Mouse (Mus musculus): ENCODE data around the gene Sp1.

The Sp1 gene

DNA sequence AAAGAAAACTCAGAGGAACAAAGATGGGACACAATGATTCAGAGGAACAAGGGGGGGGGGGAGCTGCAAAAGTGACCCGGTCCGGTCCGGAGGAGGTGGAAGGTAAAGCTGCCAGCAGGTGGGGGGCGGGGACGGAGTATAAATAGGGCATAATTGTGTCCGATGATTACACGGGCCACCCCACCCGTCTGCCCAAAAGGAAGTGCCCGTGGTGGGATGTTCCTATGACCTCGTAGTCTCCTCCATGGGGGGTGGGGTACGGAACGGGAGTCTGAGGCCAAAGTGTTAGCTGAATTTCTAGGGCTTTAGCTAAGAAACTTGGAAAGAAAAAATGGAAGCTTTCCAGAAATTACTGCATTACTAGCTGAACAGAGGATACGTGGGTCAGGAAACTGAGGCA, 36.0 kb upstream of the Sp1 start:
- Histone ChIP-seq H3K9me3 (ENCODE audit: low read length) (no peaks in the 10 kb centered on the region), H3K4me3 (replicated peaks; ENCODE audit: low read length) (peak overlapping the region; percentile 68), H3K4me1 (replicated peaks; ENCODE audit: low read depth, low read length) (peaks cover 44% of the 10 kb centered on the region), H3K36me3 (ENCODE audit: insufficient read depth, low read length) (no peaks in the 10 kb centered on the region), H3K27me3 (ENCODE audit: insufficient read depth, low read length) (peaks cover 88% of the 10 kb centered on the region)
- TF ChIP-seq CTCF (conservative IDR thresholded peaks at IDR 0.05; ENCODE audit: low read length) (no peak), NANOG (IDR thresholded peaks at IDR 0.05; ENCODE audit: borderline replicate concordance, low read length) (no peak), POU5F1 (IDR thresholded peaks at IDR 0.05; ENCODE audit: borderline replicate concordance, low read length) (no peak)

DNA sequence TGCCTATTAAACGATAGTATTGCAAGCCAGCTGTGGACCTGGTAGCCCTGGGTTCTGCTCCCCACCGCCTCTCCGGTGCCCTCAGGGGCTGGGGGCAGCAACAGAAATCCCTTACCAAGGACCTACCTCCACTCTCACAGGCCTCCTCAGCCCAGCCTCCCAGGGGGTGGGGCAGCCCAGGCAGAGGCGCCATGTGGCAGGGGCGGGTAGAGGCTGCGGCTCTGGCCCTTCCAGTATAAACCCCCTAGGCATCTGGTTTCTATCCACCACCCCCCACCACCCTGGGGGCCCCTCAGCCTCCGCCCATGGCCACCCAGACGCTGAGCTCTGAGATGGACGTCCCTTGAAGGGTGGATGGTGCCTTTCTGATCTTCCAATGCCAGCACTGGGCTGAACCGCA, 35.2 kb upstream of the Sp1 start:
- TF ChIP-seq NANOG (IDR thresholded peaks at IDR 0.05; ENCODE audit: borderline replicate concordance, low read length), result no peak
- no peak for TF ChIP-seq CTCF (conservative IDR thresholded peaks at IDR 0.05; ENCODE audit: low read length)
- TF ChIP-seq POU5F1 (IDR thresholded peaks at IDR 0.05; ENCODE audit: borderline replicate concordance, low read length), result no peak
- peak overlapping the region; percentile 68 for H3K4me3 ChIP-seq (replicated peaks; ENCODE audit: low read length)
- H3K36me3 ChIP-seq (ENCODE audit: insufficient read depth, low read length), result no peaks in the 10 kb centered on the region
- H3K27me3 ChIP-seq (ENCODE audit: insufficient read depth, low read length), result peaks cover 88% of the 10 kb centered on the region
- H3K9me3 ChIP-seq (ENCODE audit: low read length), result no peaks in the 10 kb centered on the region
- H3K4me1 ChIP-seq (replicated peaks; ENCODE audit: low read depth, low read length), result peaks cover 43% of the 10 kb centered on the region

DNA sequence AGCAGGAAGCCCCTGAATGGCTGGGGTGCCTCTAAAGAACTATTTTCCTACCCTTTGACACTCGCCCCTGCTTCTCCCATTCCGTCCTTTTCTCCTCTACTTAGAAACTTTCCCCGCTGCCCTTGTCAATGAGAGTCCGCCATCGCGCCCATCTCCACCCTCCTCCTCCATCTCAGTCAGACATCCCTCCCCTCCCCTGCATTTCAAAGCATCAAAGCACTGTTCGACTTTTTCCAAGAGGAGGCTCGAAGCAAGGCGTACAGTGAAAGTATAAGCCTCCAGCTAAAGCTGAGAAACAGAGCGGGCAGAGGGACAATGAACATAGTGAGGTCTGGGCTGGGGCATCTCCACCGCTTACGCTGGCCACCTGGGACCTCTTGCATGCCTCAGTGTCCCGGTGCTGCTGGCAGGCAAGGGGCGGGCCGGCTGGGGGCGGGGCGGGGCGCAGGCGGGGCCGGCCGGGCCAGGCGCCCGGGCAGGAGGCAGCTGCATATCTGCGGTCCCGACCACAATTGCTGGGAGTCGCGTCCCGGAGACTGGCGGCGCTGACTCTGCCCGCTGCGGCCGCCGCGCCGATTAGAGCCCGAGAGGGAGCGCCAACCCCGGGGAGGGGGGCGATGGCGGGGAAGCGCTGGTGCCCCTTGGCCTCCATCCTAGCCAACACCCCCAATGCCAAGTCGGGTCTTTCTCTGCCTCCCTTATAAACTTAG, 29.3 kb upstream of the Sp1 start:
- H3K27me3 ChIP-seq (ENCODE audit: insufficient read depth, low read length), result peaks cover 56% of the 10 kb centered on the region
- H3K9me3 ChIP-seq (ENCODE audit: low read length), result no peaks in the 10 kb centered on the region
- TF ChIP-seq NANOG (IDR thresholded peaks at IDR 0.05; ENCODE audit: borderline replicate concordance, low read length), result no peak
- no peak for TF ChIP-seq CTCF (conservative IDR thresholded peaks at IDR 0.05; ENCODE audit: low read length)
- no peak for TF ChIP-seq POU5F1 (IDR thresholded peaks at IDR 0.05; ENCODE audit: borderline replicate concordance, low read length)
- H3K4me3 ChIP-seq (replicated peaks; ENCODE audit: low read length), result peak overlapping the region; percentile 87
- no peaks in the 10 kb centered on the region for H3K36me3 ChIP-seq (ENCODE audit: insufficient read depth, low read length)
- peaks cover 34% of the 10 kb centered on the region for H3K4me1 ChIP-seq (replicated peaks; ENCODE audit: low read depth, low read length)

DNA sequence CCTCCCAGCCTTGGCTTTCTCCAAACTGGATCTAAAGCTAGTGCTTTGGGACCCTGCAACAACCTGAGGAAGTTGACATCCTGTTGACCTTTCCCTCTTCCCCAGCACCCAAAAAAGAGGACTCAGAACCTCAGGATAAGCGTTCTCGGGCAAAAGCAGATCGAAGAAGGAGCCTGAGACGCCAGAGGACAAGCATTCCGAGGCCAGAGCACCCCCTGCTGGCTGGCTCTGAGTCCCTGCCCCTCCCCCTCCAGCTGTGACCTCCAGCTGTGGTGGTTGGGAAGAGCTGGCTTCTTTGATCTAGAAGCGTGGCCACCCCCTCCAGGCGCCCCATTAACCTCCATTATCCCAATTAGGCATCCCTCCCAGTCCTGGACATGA, 28.8 kb upstream of the Sp1 start:
- peaks cover 51% of the 10 kb centered on the region for H3K27me3 ChIP-seq (ENCODE audit: insufficient read depth, low read length)
- no peak for TF ChIP-seq POU5F1 (IDR thresholded peaks at IDR 0.05; ENCODE audit: borderline replicate concordance, low read length)
- no peak for TF ChIP-seq NANOG (IDR thresholded peaks at IDR 0.05; ENCODE audit: borderline replicate concordance, low read length)
- TF ChIP-seq CTCF (conservative IDR thresholded peaks at IDR 0.05; ENCODE audit: low read length), result peak; percentile 35
- H3K4me3 ChIP-seq (replicated peaks; ENCODE audit: low read length), result peak overlapping the region; percentile 87
- peaks cover 34% of the 10 kb centered on the region for H3K4me1 ChIP-seq (replicated peaks; ENCODE audit: low read depth, low read length)
- no peaks in the 10 kb centered on the region for H3K9me3 ChIP-seq (ENCODE audit: low read length)
- H3K36me3 ChIP-seq (ENCODE audit: insufficient read depth, low read length), result no peaks in the 10 kb centered on the region

DNA sequence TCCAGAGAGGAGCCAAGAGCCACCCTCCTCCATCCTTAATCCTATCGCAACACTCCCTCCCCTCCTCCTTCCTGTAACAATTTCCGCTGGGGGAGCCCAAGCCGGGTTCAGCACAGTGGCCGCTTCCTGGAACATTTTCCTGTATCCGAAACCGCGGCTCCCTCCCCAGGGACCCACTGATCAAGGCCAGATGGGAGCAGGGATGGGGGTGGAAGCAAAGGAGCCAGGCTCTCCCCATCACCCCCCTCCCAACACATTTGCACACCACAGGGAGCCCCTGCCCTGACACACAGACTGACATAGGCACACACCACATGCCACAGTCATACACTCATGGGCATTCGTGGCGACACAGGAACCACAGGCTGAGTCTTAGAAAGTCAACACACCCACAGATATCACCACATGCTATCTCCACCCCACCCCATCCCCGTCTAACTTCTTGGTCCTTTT, 28.1 kb upstream of the Sp1 start:
- Histone ChIP-seq H3K4me1 (replicated peaks; ENCODE audit: low read depth, low read length) (peaks cover 39% of the 10 kb centered on the region), H3K9me3 (ENCODE audit: low read length) (no peaks in the 10 kb centered on the region), H3K36me3 (ENCODE audit: insufficient read depth, low read length) (no peaks in the 10 kb centered on the region), H3K4me3 (replicated peaks; ENCODE audit: low read length) (peak overlapping the region; percentile 87), H3K27me3 (ENCODE audit: insufficient read depth, low read length) (peaks cover 47% of the 10 kb centered on the region)
- TF ChIP-seq POU5F1 (IDR thresholded peaks at IDR 0.05; ENCODE audit: borderline replicate concordance, low read length), result no peak
- no peak for TF ChIP-seq NANOG (IDR thresholded peaks at IDR 0.05; ENCODE audit: borderline replicate concordance, low read length)
- TF ChIP-seq CTCF (conservative IDR thresholded peaks at IDR 0.05; ENCODE audit: low read length), result no peak

DNA sequence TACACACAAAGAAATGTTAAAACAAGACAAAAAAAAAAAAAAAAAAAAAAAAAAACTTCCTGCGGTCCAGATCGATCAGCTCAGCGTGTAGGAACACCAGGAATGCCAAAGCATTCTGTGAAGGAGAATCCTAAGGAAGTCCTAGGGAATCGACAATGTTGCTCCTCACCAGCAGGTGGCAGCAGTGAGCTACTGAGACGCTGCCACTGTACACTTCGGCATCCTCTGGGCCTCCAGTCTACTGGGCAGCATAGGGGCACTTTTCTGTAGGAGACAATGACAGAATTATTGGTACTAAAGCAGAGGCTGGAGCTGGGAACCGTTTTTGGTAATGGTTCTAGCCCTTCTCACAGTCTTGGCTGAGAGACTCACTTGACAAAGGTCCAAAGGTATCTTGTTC, 24.4 kb upstream of the Sp1 start:
- Histone ChIP-seq H3K9me3 (ENCODE audit: low read length) (no peaks in the 10 kb centered on the region), H3K4me3 (replicated peaks; ENCODE audit: low read length) (no peak overlapping the region), H3K27me3 (ENCODE audit: insufficient read depth, low read length) (peaks cover 14% of the 10 kb centered on the region), H3K4me1 (replicated peaks; ENCODE audit: low read depth, low read length) (peaks cover 50% of the 10 kb centered on the region), H3K36me3 (ENCODE audit: insufficient read depth, low read length) (no peaks in the 10 kb centered on the region)
- TF ChIP-seq CTCF (conservative IDR thresholded peaks at IDR 0.05; ENCODE audit: low read length), result peak; percentile 90
- no peak for TF ChIP-seq POU5F1 (IDR thresholded peaks at IDR 0.05; ENCODE audit: borderline replicate concordance, low read length)

DNA sequence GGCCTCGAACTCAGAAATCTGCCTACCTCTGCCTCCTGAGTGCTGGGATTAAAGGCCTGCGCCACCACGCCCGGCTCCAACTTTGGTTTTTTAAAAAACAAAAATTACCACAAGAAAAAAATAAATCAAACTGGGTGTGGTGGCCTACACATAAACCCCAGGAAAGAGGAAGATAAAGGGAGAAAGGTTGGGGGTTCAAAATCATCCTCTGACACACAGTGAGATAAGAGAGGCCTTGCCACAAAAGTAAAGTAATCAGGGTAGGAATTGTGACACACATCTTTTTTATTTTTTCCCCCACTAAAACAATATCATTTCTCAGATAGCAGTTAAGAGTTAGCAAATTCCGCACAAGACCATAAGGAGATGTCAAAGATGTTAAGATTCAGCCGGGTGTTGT, 22.3 kb upstream of the Sp1 start:
- peaks cover 43% of the 10 kb centered on the region for H3K4me1 ChIP-seq (replicated peaks; ENCODE audit: low read depth, low read length)
- TF ChIP-seq POU5F1 (IDR thresholded peaks at IDR 0.05; ENCODE audit: borderline replicate concordance, low read length) (no peak), CTCF (conservative IDR thresholded peaks at IDR 0.05; ENCODE audit: low read length) (no peak), NANOG (IDR thresholded peaks at IDR 0.05; ENCODE audit: borderline replicate concordance, low read length) (no peak)
- no peaks in the 10 kb centered on the region for H3K9me3 ChIP-seq (ENCODE audit: low read length)
- H3K36me3 ChIP-seq (ENCODE audit: insufficient read depth, low read length), result no peaks in the 10 kb centered on the region
- no peak overlapping the region for H3K4me3 ChIP-seq (replicated peaks; ENCODE audit: low read length)
- H3K27me3 ChIP-seq (ENCODE audit: insufficient read depth, low read length), result 0 out of 2 replicates have a peak, but pooled peaks cover 4% of the 10 kb centered on the region

DNA sequence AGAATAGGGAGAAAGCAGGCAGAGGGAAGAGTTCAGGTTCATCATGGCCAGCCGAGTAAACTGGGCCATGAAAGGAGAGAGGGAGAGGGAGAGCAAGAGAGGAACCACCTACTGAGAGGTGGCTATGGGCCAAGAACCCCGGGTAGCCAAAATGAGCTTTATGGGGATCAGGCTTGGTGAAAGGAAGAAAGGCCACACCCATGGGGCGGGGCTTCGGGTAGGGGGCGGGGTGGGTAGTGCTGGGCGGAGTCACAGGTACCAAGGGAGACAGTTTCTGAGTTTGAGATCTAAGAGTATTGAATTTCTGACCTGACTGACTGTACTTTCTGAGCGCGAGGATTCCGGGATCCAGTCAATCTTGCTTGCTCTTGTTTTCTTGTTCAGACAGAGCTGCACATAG, 19.3 kb upstream of the Sp1 start:
- Histone ChIP-seq H3K27me3 (ENCODE audit: insufficient read depth, low read length) (no peaks in the 10 kb centered on the region), H3K4me3 (replicated peaks; ENCODE audit: low read length) (peak overlapping the region; percentile 60), H3K4me1 (replicated peaks; ENCODE audit: low read depth, low read length) (peaks cover 62% of the 10 kb centered on the region), H3K9me3 (ENCODE audit: low read length) (no peaks in the 10 kb centered on the region), H3K36me3 (ENCODE audit: insufficient read depth, low read length) (no peaks in the 10 kb centered on the region)
- no peak for TF ChIP-seq NANOG (IDR thresholded peaks at IDR 0.05; ENCODE audit: borderline replicate concordance, low read length)
- TF ChIP-seq POU5F1 (IDR thresholded peaks at IDR 0.05; ENCODE audit: borderline replicate concordance, low read length), result no peak
- TF ChIP-seq CTCF (conservative IDR thresholded peaks at IDR 0.05; ENCODE audit: low read length), result no peak

DNA sequence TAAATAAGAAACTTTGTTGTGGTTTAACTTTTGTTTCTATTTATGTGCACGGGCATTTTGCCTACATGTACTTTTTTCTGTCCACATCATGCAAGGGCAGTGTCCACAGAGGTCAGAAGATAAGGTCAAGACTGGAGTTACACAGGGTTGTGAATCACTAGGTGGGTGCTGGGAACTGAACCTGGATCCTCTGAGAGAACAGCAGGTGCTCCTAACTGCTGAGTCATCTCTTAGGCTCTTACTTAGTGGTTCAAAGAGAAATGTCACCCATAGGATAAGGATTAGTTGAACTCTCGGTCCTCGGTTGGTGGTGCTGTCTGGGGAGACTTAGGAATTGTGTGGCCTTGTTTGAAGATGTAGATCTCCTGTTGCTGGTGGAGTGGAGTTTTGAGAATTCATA, 17.0 kb upstream of the Sp1 start:
- H3K36me3 ChIP-seq (ENCODE audit: insufficient read depth, low read length), result no peaks in the 10 kb centered on the region
- H3K4me3 ChIP-seq (replicated peaks; ENCODE audit: low read length), result no peak overlapping the region
- no peaks in the 10 kb centered on the region for H3K9me3 ChIP-seq (ENCODE audit: low read length)
- no peaks in the 10 kb centered on the region for H3K27me3 ChIP-seq (ENCODE audit: insufficient read depth, low read length)
- TF ChIP-seq CTCF (conservative IDR thresholded peaks at IDR 0.05; ENCODE audit: low read length), result no peak
- no peak for TF ChIP-seq POU5F1 (IDR thresholded peaks at IDR 0.05; ENCODE audit: borderline replicate concordance, low read length)
- no peak for TF ChIP-seq NANOG (IDR thresholded peaks at IDR 0.05; ENCODE audit: borderline replicate concordance, low read length)
- peaks cover 69% of the 10 kb centered on the region for H3K4me1 ChIP-seq (replicated peaks; ENCODE audit: low read depth, low read length)

Measured in E14TG2a.4 (cell line).